In the genomic region with DNA sequence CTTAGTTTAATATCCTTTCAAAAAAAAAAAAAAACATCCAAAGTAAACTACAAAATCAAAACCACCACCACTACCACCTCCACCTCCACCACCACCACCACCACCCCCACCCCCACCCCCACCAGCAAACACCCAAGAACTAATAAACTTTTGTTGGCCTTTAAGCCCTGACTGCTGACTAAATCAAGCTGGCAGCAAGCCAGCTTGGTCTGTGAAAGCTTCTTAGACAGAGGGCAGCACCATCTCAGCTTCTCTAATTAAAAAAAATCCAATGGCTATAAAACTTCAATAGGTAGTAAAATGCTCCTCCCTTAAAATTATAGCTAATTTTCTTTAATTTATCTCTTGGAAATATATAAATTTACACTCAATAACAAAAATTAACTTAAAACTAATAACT, we compare ENCODE assay signal across 17 mouse cellular contexts.
DNase-seq lines count a peak whose midpoint lies in the region; ATAC-seq and TF ChIP-seq lines count a peak whose summit lies in the region.
"Had no signal": no experiment of that assay in that cellular context is flagged by ENCODE, and none has a peak within 500 bp of the region (broad histone marks: within the 10 kb centered on the region; RNA-seq: fewer than 3 reads in every experiment).

No protein-coding gene starts in this region.

- H3K79me2 ChIP-seq in liver, adult 2 months (ENCODE audit: control insufficient read depth, insufficient read depth, low read length): no peaks in the 10 kb centered on the region

- H3K36me3 ChIP-seq in forebrain, postnatal 0 days (ENCODE audit: insufficient read depth): no peaks in the 10 kb centered on the region
- H3K36me3 ChIP-seq in forebrain, embryonic 10.5 days (replicated peaks): no peaks in the 10 kb centered on the region
- H3K36me3 ChIP-seq in liver, adult 2 months (ENCODE audit: control insufficient read depth, insufficient read depth, low read length): no peaks in the 10 kb centered on the region
- H3K36me3 ChIP-seq in liver, postnatal 0 days (replicated peaks; ENCODE audit: insufficient read depth, low read length): no peaks in the 10 kb centered on the region
- H3K36me3 ChIP-seq: G1E; intestine, embryonic 15.5 days; liver, embryonic 15.5 days; neural tube, embryonic 12.5 days had no signal

- no peak for ATAC-seq in forebrain, postnatal 0 days
- ATAC-seq in liver, postnatal 0 days: no peak
- ATAC-seq: intestine, embryonic 15.5 days; midbrain, embryonic 16.5 days had no signal

- no peaks in the 10 kb centered on the region for H3K27me3 ChIP-seq in forebrain, postnatal 0 days (ENCODE audit: insufficient read depth, low read length)
- H3K27me3 ChIP-seq in forebrain, embryonic 10.5 days (ENCODE audit: poor library complexity, severe bottlenecking): no peaks in the 10 kb centered on the region
- H3K27me3 ChIP-seq in liver, adult 2 months (ENCODE audit: control insufficient read depth, insufficient read depth, low read length): no peaks in the 10 kb centered on the region
- no peaks in the 10 kb centered on the region for H3K27me3 ChIP-seq in liver, postnatal 0 days (ENCODE audit: insufficient read depth, low read length)
- H3K27me3 ChIP-seq: intestine, embryonic 15.5 days; liver, embryonic 15.5 days; neural tube, embryonic 12.5 days had no signal

- no peak overlapping the region for H3K27ac ChIP-seq in forebrain, postnatal 0 days (ENCODE audit: low read depth, low read length)
- H3K27ac ChIP-seq in forebrain, embryonic 10.5 days: no peak overlapping the region
- no peak overlapping the region for H3K27ac ChIP-seq in liver, adult 2 months (replicated peaks; ENCODE audit: insufficient read depth, low read depth, low read length)
- no peak overlapping the region for H3K27ac ChIP-seq in liver, postnatal 0 days (ENCODE audit: low read depth)
- H3K27ac ChIP-seq: intestine, embryonic 15.5 days; liver, embryonic 15.5 days; neural tube, embryonic 12.5 days had no signal

- no peak overlapping the region for H3K9ac ChIP-seq in forebrain, postnatal 0 days
- no peak overlapping the region for H3K9ac ChIP-seq in liver, adult 2 months (ENCODE audit: low read depth, low read length)
- no peak overlapping the region for H3K9ac ChIP-seq in liver, postnatal 0 days (replicated peaks)
- H3K9ac ChIP-seq: intestine, embryonic 15.5 days; liver, embryonic 15.5 days; neural tube, embryonic 12.5 days had no signal

- H3K4me3 ChIP-seq in forebrain, postnatal 0 days (ENCODE audit: low read depth, low read length): no peak overlapping the region
- H3K4me3 ChIP-seq in forebrain, embryonic 10.5 days: no peak overlapping the region
- no peak overlapping the region for H3K4me3 ChIP-seq in liver, adult 2 months (ENCODE audit: insufficient read depth, low read depth, low read length)
- H3K4me3 ChIP-seq in liver, postnatal 0 days (ENCODE audit: low read depth, low read length): no peak overlapping the region
- H3K4me3 ChIP-seq: intestine, embryonic 15.5 days; liver, embryonic 15.5 days; neural tube, embryonic 12.5 days had no signal

- H3K9me3 ChIP-seq in forebrain, postnatal 0 days (ENCODE audit: low read length): no peaks in the 10 kb centered on the region
- H3K9me3 ChIP-seq in forebrain, embryonic 10.5 days: no peaks in the 10 kb centered on the region
- H3K9me3 ChIP-seq in liver, postnatal 0 days (ENCODE audit: low read length): no peaks in the 10 kb centered on the region
- H3K9me3 ChIP-seq: G1E; intestine, embryonic 15.5 days; liver, embryonic 15.5 days; neural tube, embryonic 12.5 days had no signal

- no peaks in the 10 kb centered on the region for H3K4me1 ChIP-seq in forebrain, postnatal 0 days (ENCODE audit: insufficient read depth)
- no peaks in the 10 kb centered on the region for H3K4me1 ChIP-seq in forebrain, embryonic 10.5 days
- H3K4me1 ChIP-seq in liver, adult 2 months (ENCODE audit: control insufficient read depth, insufficient read depth, low read length): no peaks in the 10 kb centered on the region
- H3K4me1 ChIP-seq in liver, postnatal 0 days (ENCODE audit: insufficient read depth): no peaks in the 10 kb centered on the region
- H3K4me1 ChIP-seq: intestine, embryonic 15.5 days; liver, embryonic 15.5 days; neural tube, embryonic 12.5 days had no signal

- TF ChIP-seq CTCF in forebrain, postnatal 0 days (IDR thresholded peaks at IDR 0.05; ENCODE audit: low read depth): no peak
- TF ChIP-seq CTCF in liver, adult 2 months (IDR thresholded peaks at IDR 0.05; ENCODE audit: low read depth, low read length): no peak
- TF ChIP-seq CTCF in liver, postnatal 0 days (IDR thresholded peaks at IDR 0.05; ENCODE audit: low read depth): no peak

- no peak for TF ChIP-seq POLR2A in liver, adult 2 months (IDR thresholded peaks at IDR 0.05; ENCODE audit: extremely low read depth, insufficient read depth, low read length)

- TF ChIP-seq EP300 in liver, postnatal 0 days (IDR thresholded peaks at IDR 0.05; ENCODE audit: low read depth): no peak

- DNase-seq in forebrain, postnatal 0 days: peak; percentile 3
- DNase-seq in forebrain, embryonic 10.5 days (ENCODE audit: extremely low spot score, low spot score): no peak
- DNase-seq in liver, adult 2 months (ENCODE audit: extremely low read depth, low read depth, low spot score): peak; percentile 0
- DNase-seq in liver, postnatal 0 days: no peak
- peak; percentile 1 for DNase-seq in ZHBTc4 (ENCODE audit: low read depth, low spot score)
- DNase-seq in retina, postnatal 1 day: peak; percentile 24
- DNase-seq in layer of hippocampus, adult 9-11 months: no peak
- DNase-seq: gastrocnemius, postnatal 36 days; left cerebral cortex, postnatal 4 days; lung, postnatal 4 days; thymus, adult 2 months had no signal

- H3K4me2 ChIP-seq in forebrain, postnatal 0 days (ENCODE audit: low read depth): no peak overlapping the region
- no peak overlapping the region for H3K4me2 ChIP-seq in liver, postnatal 0 days (ENCODE audit: low read depth, low read length)
- H3K4me2 ChIP-seq: heart, embryonic 11.5 days; intestine, embryonic 15.5 days; liver, embryonic 15.5 days; neural tube, embryonic 12.5 days had no signal

Comparison
In these comparisons a context has a peak if more than half of its experiments do, and no peak if none do; other contexts are left out.
1. DNase-seq: peak in forebrain, postnatal 0 days (single experiment), liver, adult 2 months (single experiment), ZHBTc4 (single experiment) and retina, postnatal 1 day (single experiment); none in forebrain, embryonic 10.5 days (single experiment), liver, postnatal 0 days (single experiment) and layer of hippocampus, adult 9-11 months (single experiment).